Mouse (Mus musculus): ENCODE results near the gene Acss3. TPM values are rescaled to one million over a fixed set of nuclear protein-coding genes. Genes with fewer than 3 reads are reported as not detected.

Acss3 gene
- total RNA-seq, 1 experiment from 2014 or later, result 22.7 TPM

DNA sequence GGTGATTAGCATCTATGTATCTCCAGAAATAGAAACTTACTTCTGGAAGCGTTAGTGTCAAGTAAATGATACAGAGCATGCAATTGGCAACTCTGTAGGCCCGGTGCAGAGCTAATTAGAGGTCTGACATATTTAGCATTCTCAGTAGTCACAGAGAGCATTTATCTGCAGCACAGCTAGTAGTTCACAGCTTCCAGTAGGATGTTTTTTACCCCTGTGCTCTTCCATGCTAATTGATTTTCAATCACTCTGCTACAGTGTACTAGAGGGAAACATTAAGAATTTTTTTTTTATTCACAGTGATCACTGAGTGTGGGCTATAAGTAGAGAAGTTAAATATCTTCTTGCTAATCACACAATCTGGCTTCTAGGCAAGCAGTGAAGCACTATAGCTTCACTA, 112.3 kb downstream of the Acss3 start:
- DNase-seq, result no peak

- DNase-seq, result no peak
Observed at GRCm38 (mm10) chr10:106998052-106998625, 125.3 kb downstream of the Acss3 start.

- no peak for DNase-seq
Observed at GRCm38 (mm10) chr10:106989478-106989877, 134.0 kb downstream of the Acss3 start.

- no peak for DNase-seq
Observed at GRCm38 (mm10) chr10:106975193-106976141, 148.0 kb downstream of the Acss3 start.

DNA sequence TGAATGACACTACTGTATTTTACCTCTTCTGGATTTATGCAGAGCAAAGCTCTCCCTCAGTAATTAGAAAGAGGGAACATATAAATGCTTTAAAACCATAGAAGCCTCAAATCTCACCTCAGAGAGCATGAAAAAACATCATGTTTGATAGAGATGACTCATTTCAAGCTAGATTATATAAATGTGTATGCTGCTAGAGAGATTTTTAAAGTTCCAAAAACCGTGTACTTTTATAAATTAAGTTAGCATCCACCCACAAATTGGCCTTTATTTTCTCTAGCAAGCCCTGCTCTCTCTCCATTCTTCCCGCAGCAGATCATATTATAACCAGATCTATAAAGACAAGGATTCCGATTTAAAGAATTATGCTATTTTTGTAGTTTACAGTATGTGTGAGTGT, 164.4 kb downstream of the Acss3 start:
- no peak for DNase-seq

GRCm38 (mm10) chr10:106941380-106941779, 182.1 kb downstream of the Acss3 start:
- no peak for DNase-seq

- DNase-seq, result no peak
Observed at GRCm38 (mm10) chr10:106939441-106939840, 184.0 kb downstream of the Acss3 start.

GRCm38 (mm10) chr10:106938851-106939250, 184.6 kb downstream of the Acss3 start:
- DNase-seq, result no peak

DNA sequence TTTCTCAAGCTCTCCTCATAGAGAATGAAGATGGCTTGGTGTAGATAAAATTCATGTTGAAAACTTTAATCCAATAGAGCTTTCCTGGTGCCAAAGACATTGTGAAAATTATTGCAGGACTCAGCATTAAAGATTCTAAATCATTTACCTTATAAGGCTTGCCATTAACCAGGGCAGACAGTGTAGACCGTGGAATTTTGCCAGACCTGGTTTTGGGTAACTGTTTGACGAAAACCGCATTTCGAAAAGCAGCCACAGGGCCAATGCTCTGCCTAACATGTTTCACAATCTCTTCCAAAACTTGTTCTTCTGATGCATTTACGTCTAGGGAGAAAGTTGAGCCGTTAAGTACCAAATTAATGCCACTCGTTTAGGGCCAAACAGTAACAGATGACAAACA, 186.5 kb downstream of the Acss3 start:
- DNase-seq, result no peak

GRCm38 (mm10) chr10:106932571-106933073, 190.8 kb downstream of the Acss3 start:
- no peak for DNase-seq

- no peak for DNase-seq
Observed at GRCm38 (mm10) chr10:106928576-106929332, 194.7 kb downstream of the Acss3 start.

GRCm38 (mm10) chr10:106924798-106925197, 198.7 kb downstream of the Acss3 start:
- DNase-seq, result no peak

- DNase-seq, result no peak
Observed at GRCm38 (mm10) chr10:106924334-106924733, 199.1 kb downstream of the Acss3 start.

DNA sequence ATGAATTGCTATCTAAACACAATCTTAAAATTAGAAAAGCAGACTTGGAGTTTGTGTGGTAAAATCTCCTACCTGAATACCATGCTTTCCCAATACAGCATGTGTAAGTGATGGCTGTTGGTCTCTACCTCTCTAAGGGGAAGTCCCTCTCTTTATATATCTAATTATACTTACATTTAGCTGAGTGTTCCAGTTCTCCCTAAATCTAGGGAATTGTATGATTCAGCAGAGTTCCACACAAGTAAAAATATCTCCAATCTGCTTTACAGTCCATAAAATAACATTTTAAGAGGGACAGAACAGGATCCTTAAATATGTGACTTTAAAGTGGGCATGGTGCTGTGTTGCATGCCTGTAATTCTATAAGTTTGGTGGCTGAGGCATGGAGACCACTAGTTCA, 208.6 kb downstream of the Acss3 start:
- DNase-seq, result no peak

DNA sequence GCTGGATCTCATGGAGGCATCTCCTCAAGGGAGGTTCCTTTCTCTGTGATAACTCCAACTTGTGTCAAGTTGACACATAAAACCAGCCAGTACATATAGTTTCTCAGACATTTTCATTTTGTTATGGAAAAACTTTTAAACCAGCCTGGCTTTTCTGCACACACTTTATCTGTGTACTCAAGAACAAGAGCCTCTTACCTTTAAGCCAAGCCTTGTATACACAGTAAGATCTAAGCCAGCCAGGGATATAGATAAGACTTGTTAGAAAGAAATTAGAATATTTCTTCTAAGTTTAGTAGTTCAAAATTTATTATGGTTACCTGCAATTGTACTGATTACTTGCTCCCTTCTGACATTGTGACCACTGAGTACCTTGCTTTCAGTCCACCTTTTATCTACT, 209.2 kb downstream of the Acss3 start:
- no peak for DNase-seq

GRCm38 (mm10) chr10:106913032-106913431, 210.4 kb downstream of the Acss3 start:
- no peak for DNase-seq

DNA sequence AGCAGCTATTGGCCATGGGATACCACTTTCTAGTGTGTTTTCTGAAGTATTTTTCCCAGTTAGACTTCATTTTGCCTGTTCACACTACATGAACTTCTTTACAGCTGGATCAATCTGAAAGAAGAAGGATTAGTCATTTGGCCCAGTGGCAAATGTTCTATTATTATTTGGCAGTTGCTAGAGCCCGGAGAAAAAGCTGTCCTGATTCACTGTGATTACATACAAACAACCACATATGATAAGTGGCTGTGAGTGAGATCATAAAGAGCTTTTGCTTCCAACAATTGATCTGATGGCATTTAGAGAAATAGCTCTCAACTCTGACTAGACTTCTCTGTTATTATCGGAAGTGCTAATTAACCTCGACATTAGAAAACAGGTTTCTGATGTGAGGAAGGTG, 213.4 kb downstream of the Acss3 start:
- no peak for DNase-seq

GRCm38 (mm10) chr10:106896351-106896750, 227.1 kb downstream of the Acss3 start:
- DNase-seq, result no peak
